Mouse (Mus musculus) neural tube, embryonic 10.5 days (tissue): Measurements from ENCODE around the gene Fsip2.

Source experiments
- DNase-seq: peaks from one replicate; pipeline ENCODE4 v3.0.0-alpha.2; 2017; ENCODE audit warnings: low spot score; ENCODE audit errors: extremely low spot score

Fsip2 gene

DNA sequence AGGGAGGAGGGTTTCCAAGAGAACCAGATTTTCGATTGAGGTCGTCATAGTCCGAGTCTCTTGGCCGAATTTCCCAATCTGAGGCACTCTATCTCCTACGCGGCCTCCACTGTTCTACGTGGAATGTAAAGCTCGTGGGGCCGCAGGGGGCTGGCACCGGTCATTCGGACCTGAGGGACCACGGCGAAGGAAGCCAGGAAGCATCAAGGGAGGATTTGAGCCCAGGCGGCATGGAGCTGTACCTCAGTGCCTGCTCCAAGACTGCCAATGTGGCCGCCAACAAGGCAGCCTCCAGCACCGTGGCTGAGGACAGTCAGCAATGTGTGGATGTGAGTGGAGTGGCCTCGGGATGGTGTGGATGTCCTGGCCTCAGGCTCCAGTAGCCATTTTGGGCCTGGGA, at the start of gene Fsip2:
Gene Fsip2 (plus strand): TSS at position 163 of the 400 bp plus-strand sequence.
- DNase-seq, result no peak

GRCm38 (mm10) chr2:82963443-82963842, 20.0 kb downstream of the Fsip2 start:
- DNase-seq, result no peak

DNA sequence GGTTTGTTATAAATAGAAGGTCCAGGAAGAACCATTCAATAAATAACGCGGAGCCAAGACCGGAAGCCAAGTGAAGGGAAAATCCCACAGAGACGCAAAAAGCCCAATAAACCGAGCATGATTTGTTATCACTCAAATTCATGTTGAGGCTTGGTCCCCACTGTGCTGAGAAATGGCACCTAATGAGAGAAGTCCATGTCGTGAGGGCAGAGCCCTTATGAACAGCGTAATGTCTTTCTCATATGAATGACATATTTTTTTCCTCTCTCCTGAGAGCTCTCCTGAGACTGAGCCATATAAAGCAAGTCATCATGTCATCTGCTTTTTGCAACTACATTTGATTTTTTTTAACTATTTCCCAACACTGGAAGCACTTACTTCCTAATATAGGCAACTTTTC, 82.4 kb downstream of the Fsip2 start:
- DNase-seq, result no peak

- no peak for DNase-seq
These were observed 109.7 kb downstream of the Fsip2 start for GRCm38 (mm10) chr2:83052914-83053690.
